Mouse (Mus musculus) liver, embryonic 15.5 days (tissue): ENCODE measurements around the gene Ndufs2. TPM values are rescaled to one million over a fixed set of nuclear protein-coding genes. Genes with fewer than 3 reads are reported as not detected.

Experiments used
- ATAC-seq: fragments of 200-750 bp; cut with Nextera tagmentation; 2 replicates; pipeline ENCODE4 v1.8.0; 2017; ENCODE audit warnings: moderate number of reproducible peaks, mild to moderate bottlenecking, moderate library complexity; ENCODE audit not compliant: insufficient read depth
- H3K27ac ChIP-seq: fragments of 300-500 bp; sonication (generic); replicated peaks from 2 replicates; pipeline ENCODE4 v1.5.1; 2015; ENCODE audit warnings: mild to moderate bottlenecking, inconsistent platforms
- H3K27me3 ChIP-seq: fragments of 300-500 bp; sonication (generic); 2 replicates; pipeline ENCODE4 v1.6.1; 2015; ENCODE audit warnings: mild to moderate bottlenecking, inconsistent platforms
- H3K36me3 ChIP-seq: fragments of 300-500 bp; sonication (generic); replicated peaks from 2 replicates; pipeline ENCODE4 v1.6.1; 2015; ENCODE audit warnings: moderate library complexity, mild to moderate bottlenecking, inconsistent platforms
- H3K4me1 ChIP-seq: fragments of 300-500 bp; sonication (generic); replicated peaks from 2 replicates; pipeline ENCODE4 v1.6.1; 2015; ENCODE audit warnings: inconsistent platforms
- H3K4me2 ChIP-seq: fragments of 300-500 bp; sonication (generic); 2 replicates; pipeline ENCODE4 v1.6.1; 2015; ENCODE audit warnings: moderate library complexity, mild to moderate bottlenecking, inconsistent platforms
- H3K4me3 ChIP-seq: fragments of 300-500 bp; sonication (generic); replicated peaks from 2 replicates; pipeline ENCODE4 v1.5.1; 2015; ENCODE audit warnings: mild to moderate bottlenecking, inconsistent platforms
- H3K9ac ChIP-seq: fragments of 300-500 bp; sonication (generic); 2 replicates; pipeline ENCODE4 v1.6.1; 2015; ENCODE audit warnings: moderate library complexity, mild to moderate bottlenecking, inconsistent platforms
- H3K9me3 ChIP-seq: fragments of 300-500 bp; sonication (generic); replicated peaks from 2 replicates; pipeline ENCODE4 v1.6.1; 2016; ENCODE audit warnings: inconsistent platforms
- WGBS: fragments of 180-500 bp; shearing (Covaris S2); methylation state at CpG from one replicate; pipeline ENCODE4 v1.1.7; 2015; ENCODE audit warnings: mixed read lengths; ENCODE audit not compliant: insufficient replicate concordance; 5-methylcytosine and 5-hydroxymethylcytosine counted together
- polyA plus RNA-seq: library from polyadenylated mRNA; unstranded; fragments of >200 nt; fragmentation: Nextera tagmentation; extraction: Ambion mirVana; gene quantifications from 2 replicates; pipeline ENCODE4 v1.2.1, GENCODE M21; 2015

The Ndufs2 gene
- polyA plus RNA-seq, 1 experiment from 2014 or later: 137 TPM

DNA sequence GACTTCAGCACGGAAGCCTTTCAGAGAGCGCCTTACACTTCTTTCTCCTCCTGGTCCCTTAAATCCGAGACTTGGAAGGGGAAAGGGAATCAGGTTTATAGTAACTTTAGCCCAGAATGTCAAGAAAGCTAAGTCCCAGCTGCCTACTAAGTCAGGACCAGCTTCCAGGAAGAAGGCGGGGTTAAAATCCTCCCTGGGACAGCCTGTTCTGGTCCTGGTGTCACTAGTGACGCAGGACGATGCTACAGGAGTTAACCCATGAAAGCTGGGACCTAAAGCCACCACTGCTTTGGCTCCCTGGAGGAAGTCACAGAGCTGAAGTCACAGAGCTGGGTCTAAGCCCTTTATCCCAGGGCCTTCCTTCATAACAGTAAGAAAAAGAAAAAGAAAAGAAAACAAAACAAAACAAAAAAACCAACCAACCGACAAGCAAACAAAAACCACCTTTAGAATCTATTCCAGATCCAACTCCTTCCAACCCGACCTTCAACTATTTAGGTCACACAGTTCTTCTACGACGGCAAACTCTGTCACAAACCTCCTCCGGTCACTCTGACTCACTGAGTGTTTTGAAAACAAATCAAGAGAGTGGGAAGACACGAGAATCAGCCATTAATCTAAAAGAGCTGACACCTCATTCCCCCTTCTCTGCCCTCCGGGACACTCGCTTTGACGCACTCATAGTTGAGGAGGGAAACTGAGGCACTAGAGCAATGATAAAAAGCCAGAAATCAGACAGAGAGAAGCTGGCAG is 11.0 kb downstream of the Ndufs2 start:
- Histone ChIP-seq H3K27me3 (no peaks in the 10 kb centered on the region), H3K9ac (no peak overlapping the region), H3K4me3 (no peak overlapping the region), H3K4me1 (peaks cover 26% of the 10 kb centered on the region), H3K36me3 (peaks cover 91% of the 10 kb centered on the region), H3K4me2 (no peak overlapping the region), H3K9me3 (no peaks in the 10 kb centered on the region), H3K27ac (no peak overlapping the region)
- 73% methylated on average over 15 of the region's 15 CpGs for WGBS
- no peak for ATAC-seq

DNA sequence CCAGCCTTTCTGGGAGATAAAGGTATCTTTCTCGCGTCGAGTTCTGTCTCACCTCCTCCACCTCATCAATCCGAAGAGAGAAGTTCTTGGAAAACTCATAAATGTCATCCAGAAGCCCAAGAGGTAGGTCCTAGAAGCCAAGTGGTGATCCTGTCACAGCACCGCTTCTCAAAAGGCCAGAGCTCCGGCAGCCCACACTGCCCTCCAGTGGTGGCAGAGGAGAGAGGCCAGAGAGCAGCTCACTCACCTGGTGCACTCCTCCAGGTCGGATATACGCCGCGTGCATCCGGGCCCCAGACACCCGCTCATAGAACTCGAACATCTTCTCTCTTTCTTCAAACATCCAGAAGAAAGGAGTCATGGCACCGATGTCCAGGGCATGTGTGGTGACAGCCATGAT is 12.7 kb downstream of the Ndufs2 start:
- Histone ChIP-seq H3K4me2 (no peak overlapping the region), H3K36me3 (peaks cover 93% of the 10 kb centered on the region), H3K27ac (no peak overlapping the region), H3K9me3 (no peaks in the 10 kb centered on the region), H3K27me3 (no peaks in the 10 kb centered on the region), H3K4me3 (no peak overlapping the region), H3K9ac (no peak overlapping the region), H3K4me1 (peaks cover 33% of the 10 kb centered on the region)
- no peak for ATAC-seq
- 64% methylated on average over 14 of the region's 14 CpGs for WGBS

DNA sequence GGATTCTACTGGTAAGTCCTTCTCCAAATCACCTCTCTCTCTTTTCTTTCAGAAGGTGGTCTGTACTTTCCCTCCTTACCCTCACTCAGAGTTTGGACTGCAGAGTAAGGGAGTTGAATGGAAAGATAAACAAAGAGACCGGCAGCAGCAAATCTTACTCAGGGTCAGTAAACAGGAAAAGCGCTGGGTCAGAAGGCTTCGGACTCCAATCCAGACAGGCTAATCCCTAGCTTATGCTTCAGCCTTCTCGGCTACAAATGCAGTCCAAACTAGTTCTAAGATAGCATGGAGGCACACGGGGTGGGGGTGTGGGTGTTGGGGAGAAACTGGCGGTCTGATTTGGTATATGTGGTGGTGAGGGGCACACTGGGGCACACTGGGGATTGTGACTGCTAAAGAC is 13.8 kb downstream of the Ndufs2 start:
- H3K9ac ChIP-seq: no peak overlapping the region
- peak overlapping the region; percentile 24 for H3K27ac ChIP-seq
- no peak overlapping the region for H3K4me3 ChIP-seq
- no peaks in the 10 kb centered on the region for H3K9me3 ChIP-seq
- no peaks in the 10 kb centered on the region for H3K27me3 ChIP-seq
- ATAC-seq: no peak
- WGBS: 72% methylated on average over 6 of the region's 6 CpGs
- peaks cover 83% of the 10 kb centered on the region for H3K36me3 ChIP-seq
- no peak overlapping the region for H3K4me2 ChIP-seq
- H3K4me1 ChIP-seq: peaks cover 43% of the 10 kb centered on the region

DNA sequence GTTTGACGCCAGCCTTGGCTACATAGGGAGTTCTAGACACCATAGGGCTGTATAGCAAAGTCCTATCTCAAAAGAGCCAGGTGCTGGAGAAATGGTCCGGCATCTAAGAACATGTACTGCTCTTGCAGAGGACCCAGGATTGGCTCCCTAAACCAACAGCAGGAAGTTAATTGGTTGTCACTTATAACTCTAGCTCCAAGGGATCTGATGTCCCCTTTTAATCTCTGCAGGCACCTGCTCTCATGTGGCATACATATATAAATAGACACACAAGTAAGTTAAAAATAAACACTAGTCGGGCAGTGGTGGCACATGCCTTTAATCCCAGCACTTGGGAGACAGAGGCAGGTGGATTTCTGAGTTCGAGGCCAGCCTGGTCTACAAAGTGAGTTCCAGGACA is 15.4 kb downstream of the Ndufs2 start:
- H3K4me1 ChIP-seq: peaks cover 50% of the 10 kb centered on the region
- H3K27ac ChIP-seq: no peak overlapping the region
- H3K9ac ChIP-seq: no peak overlapping the region
- H3K36me3 ChIP-seq: peaks cover 68% of the 10 kb centered on the region
- H3K9me3 ChIP-seq: no peaks in the 10 kb centered on the region
- no peak overlapping the region for H3K4me2 ChIP-seq
- no peaks in the 10 kb centered on the region for H3K27me3 ChIP-seq
- no peak for ATAC-seq
- WGBS: 62% methylated on average over 4 of the region's 4 CpGs
- no peak overlapping the region for H3K4me3 ChIP-seq

DNA sequence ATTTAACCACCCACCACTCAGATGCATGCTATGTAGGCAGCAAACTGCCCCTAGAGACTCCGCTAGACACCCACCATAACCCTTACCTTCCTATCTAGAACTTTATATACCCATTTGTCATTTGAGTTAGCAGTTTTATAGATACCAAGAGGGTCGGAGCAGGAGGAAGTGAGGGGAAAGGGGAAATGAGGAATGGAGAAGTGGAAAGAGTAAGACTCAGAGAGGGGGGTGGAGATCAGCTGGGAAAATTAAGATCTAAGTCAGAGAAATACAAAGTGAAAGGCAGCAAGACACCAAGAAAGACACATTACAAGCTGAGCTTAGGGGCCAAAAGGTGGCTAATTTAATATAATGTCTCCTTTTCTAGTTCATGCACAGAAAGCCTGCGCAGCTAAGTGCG is 16.6 kb downstream of the Ndufs2 start:
- no peak overlapping the region; the same call in 1 of the 2 replicates for H3K4me3 ChIP-seq
- H3K27ac ChIP-seq: peak overlapping the region; percentile 74
- no peaks in the 10 kb centered on the region for H3K27me3 ChIP-seq
- 61% methylated on average over 4 of the region's 4 CpGs for WGBS
- H3K4me1 ChIP-seq: peaks cover 50% of the 10 kb centered on the region
- H3K9ac ChIP-seq: no peak overlapping the region
- peak overlapping the region; percentile 27; the same call in 1 of the 2 replicates for H3K4me2 ChIP-seq
- H3K36me3 ChIP-seq: peaks cover 56% of the 10 kb centered on the region
- ATAC-seq: no peak
- H3K9me3 ChIP-seq: no peaks in the 10 kb centered on the region

GRCm38 (mm10) chr1:171234126-171234525 is 17.1 kb downstream of the Ndufs2 start, which contains the start of gene Fcer1g:
Fcer1g (minus strand) TSS chr1:171234365.
- Histone ChIP-seq H3K27me3 (no peaks in the 10 kb centered on the region), H3K4me1 (peaks cover 50% of the 10 kb centered on the region), H3K4me2 (peak within 1 kb of the TSS; percentile 27), H3K4me3 (peak within 1 kb of the TSS; percentile 43), H3K27ac (peak within 1 kb of the TSS; percentile 74), H3K36me3 (peaks cover 53% of the 10 kb centered on the region), H3K9me3 (no peaks in the 10 kb centered on the region), H3K9ac (no peak within 1 kb of the TSS)
- WGBS: 35% methylated on average over 14 of the region's 14 CpGs
- 0 out of 2 replicates have a peak, but pooled peaks have one; percentile 23 for ATAC-seq

DNA sequence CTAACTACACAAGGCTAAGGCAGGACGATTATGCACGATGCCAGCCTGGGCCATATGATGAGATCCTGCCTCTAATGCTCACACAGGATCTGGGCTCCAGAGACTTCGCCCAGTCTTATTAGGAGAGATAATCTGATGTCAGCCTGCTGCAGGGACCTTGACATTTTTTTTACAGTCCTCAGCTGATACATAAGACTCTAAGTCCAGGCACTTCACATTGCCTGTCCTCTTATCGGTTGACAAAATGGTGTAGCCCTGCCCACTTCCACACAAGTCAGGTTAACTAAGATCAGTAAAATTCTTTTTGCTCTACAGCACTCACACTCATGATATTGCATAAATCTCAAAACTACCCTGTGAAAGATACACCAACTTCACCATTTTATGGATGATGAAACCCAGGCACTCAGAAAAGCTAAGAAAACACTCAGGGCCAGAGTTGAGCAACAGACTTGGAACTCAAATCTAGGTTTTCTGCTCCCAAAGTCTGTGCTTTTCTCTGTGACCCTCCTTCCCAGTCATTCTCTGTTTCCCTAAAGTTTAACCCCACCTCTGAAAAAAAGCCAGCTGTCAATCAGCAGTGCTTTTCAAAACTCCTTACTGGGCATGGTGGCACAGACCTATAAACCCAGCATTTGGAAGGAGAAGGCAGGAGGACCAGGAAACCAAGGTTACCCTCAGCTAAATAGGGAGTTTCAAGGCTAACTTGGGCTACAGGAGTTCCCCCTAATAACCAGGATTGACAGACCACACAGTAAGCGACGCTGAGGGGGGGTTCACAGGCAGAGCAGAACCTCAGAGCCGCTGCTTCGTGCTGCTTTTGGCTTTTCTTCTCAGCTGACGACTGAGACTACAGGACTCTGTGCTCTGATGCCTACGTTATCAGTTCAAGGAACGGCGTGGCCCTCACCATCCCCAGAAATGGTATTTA is 18.1 kb downstream of the Ndufs2 start:
- 32% methylated on average over 12 of the region's 12 CpGs for WGBS
- H3K9me3 ChIP-seq: no peaks in the 10 kb centered on the region
- no peak overlapping the region for H3K9ac ChIP-seq
- no peaks in the 10 kb centered on the region for H3K27me3 ChIP-seq
- H3K4me1 ChIP-seq: peaks cover 47% of the 10 kb centered on the region
- ATAC-seq: peak; percentile 35
- H3K36me3 ChIP-seq: peaks cover 42% of the 10 kb centered on the region
- peak overlapping the region; percentile 43 for H3K4me3 ChIP-seq
- peak overlapping the region; percentile 27 for H3K4me2 ChIP-seq
- H3K27ac ChIP-seq: peak overlapping the region; percentile 74

- Histone ChIP-seq H3K27ac (peak overlapping the region; percentile 74; the same call in 1 of the 2 replicates), H3K36me3 (peaks cover 35% of the 10 kb centered on the region), H3K4me2 (peak overlapping the region; percentile 27), H3K9me3 (no peaks in the 10 kb centered on the region), H3K27me3 (no peaks in the 10 kb centered on the region), H3K4me1 (peaks cover 39% of the 10 kb centered on the region), H3K4me3 (peak overlapping the region; percentile 43), H3K9ac (no peak overlapping the region)
- WGBS: 42% methylated on average over 5 of the region's 5 CpGs
- no peak for ATAC-seq
These were observed 18.8 kb downstream of the Ndufs2 start for GRCm38 (mm10) chr1:171232348-171232747.

DNA sequence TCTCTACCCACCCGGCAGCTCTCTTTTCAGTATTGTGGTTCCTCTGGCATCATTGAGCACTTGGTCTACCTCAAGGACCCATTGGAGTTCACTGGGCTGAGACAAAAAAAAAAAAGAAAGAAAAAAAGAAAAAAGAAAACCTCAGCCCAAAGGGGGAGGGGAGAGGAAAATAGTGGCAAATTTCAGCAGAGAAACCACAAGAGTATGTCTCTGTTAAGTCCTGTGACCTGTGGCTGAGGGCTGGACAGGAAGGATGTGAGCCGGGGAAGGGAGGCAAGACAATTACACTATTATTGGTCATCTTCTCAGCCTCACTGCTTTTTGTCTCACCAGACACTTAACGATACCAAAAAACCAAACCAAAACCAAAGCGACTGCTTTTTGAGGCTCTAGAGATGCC is 19.3 kb downstream of the Ndufs2 start:
- Histone ChIP-seq H3K4me3 (peak overlapping the region; percentile 43), H3K9ac (no peak overlapping the region), H3K27me3 (no peaks in the 10 kb centered on the region), H3K4me1 (peaks cover 39% of the 10 kb centered on the region), H3K36me3 (peaks cover 30% of the 10 kb centered on the region), H3K27ac (no peak overlapping the region), H3K4me2 (peak overlapping the region; percentile 27), H3K9me3 (no peaks in the 10 kb centered on the region)
- WGBS: 26% methylated on average over 4 of the region's 4 CpGs
- no peak for ATAC-seq

GRCm38 (mm10) chr1:171230215-171230614 is 21.0 kb downstream of the Ndufs2 start:
- ATAC-seq: no peak
- 75% methylated on average over 3 of the region's 3 CpGs for WGBS

DNA sequence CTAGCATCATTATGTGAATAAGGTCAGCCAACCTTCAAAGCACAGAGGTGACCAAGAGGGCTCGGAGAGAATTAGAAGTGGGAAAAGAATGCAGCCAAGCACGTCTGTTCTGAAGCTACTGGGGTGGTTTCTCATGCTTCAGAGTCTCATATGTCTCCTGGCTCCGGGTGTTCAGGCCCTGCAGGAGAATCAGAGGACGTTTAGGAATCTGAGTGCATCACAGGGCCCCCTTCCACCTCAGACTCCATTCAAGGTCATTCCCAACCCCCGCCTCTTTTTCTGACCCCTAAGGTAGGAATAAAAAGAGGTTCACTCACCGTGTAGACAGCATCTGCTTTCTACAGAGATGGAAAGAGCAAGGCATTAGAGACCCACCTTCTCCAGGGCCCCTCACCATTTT is 21.4 kb downstream of the Ndufs2 start:
- H3K4me2 ChIP-seq: no peak overlapping the region
- 64% methylated on average over 6 of the region's 6 CpGs for WGBS
- no peaks in the 10 kb centered on the region for H3K9me3 ChIP-seq
- no peaks in the 10 kb centered on the region for H3K27me3 ChIP-seq
- H3K36me3 ChIP-seq: peaks cover 11% of the 10 kb centered on the region
- H3K4me1 ChIP-seq: peaks cover 30% of the 10 kb centered on the region
- ATAC-seq: no peak
- H3K9ac ChIP-seq: no peak overlapping the region
- no peak overlapping the region for H3K27ac ChIP-seq
- no peak overlapping the region for H3K4me3 ChIP-seq

More at GRCm38 (mm10) chr1:171230215-171230614, 21.0 kb downstream of the Ndufs2 start:
- Histone ChIP-seq H3K4me2 (no peak overlapping the region), H3K9me3 (no peaks in the 10 kb centered on the region), H3K36me3 (peaks cover 15% of the 10 kb centered on the region), H3K4me3 (no peak overlapping the region), H3K27ac (no peak overlapping the region), H3K9ac (no peak overlapping the region), H3K4me1 (peaks cover 35% of the 10 kb centered on the region), H3K27me3 (no peaks in the 10 kb centered on the region)
